Mouse (Mus musculus) right cerebral cortex, postnatal 10 days (tissue): ENCODE results near the gene Usp5.

ENCODE experiments used
- DNase-seq, 2 experiments: peaks; one replicate each; pipeline ENCODE4 v3.0.0; 2021; ENCODE audit warnings: low spot score in 2 of 2

Gene Usp5

GRCm38 (mm10) chr6:124787722-124788121 lies 41.6 kb downstream of the Usp5 start:
- DNase-seq, result no peak

- DNase-seq, result no peak
These were observed 42.4 kb downstream of the Usp5 start for GRCm38 (mm10) chr6:124786756-124787420.

- DNase-seq, result no peak
These were observed 46.8 kb downstream of the Usp5 start for GRCm38 (mm10) chr6:124782436-124782835.

- no peak for DNase-seq
These were observed 48.4 kb downstream of the Usp5 start for GRCm38 (mm10) chr6:124780917-124781316.

- no peak for DNase-seq
These were observed 49.3 kb downstream of the Usp5 start for GRCm38 (mm10) chr6:124779984-124780416.

- DNase-seq, result peak in 1 of 2 experiments; percentile 42
These were observed 49.9 kb downstream of the Usp5 start, which contains the start of gene Lrrc23 for GRCm38 (mm10) chr6:124779222-124779983. Gene Lrrc23 (minus strand): TSS chr6:124779727.

GRCm38 (mm10) chr6:124770511-124770910 lies 58.8 kb downstream of the Usp5 start:
- no peak for DNase-seq

GRCm38 (mm10) chr6:124770013-124770412 lies 59.3 kb downstream of the Usp5 start:
- DNase-seq, result no peak

GRCm38 (mm10) chr6:124769101-124769765 lies 60.1 kb downstream of the Usp5 start, which contains the start of gene Eno2:
Gene Eno2 (minus strand): TSS chr6:124769673.
- peak; percentile 89 to 91 for DNase-seq

GRCm38 (mm10) chr6:124768704-124769044 lies 60.6 kb downstream of the Usp5 start:
- DNase-seq, result no peak

GRCm38 (mm10) chr6:124767920-124768703 lies 61.2 kb downstream of the Usp5 start:
- peak; percentile 70 to 72 for DNase-seq

- DNase-seq, result no peak
These were observed 61.8 kb downstream of the Usp5 start for GRCm38 (mm10) chr6:124767536-124767919.

GRCm38 (mm10) chr6:124765951-124766350 lies 63.3 kb downstream of the Usp5 start:
- no peak for DNase-seq
